Mouse (Mus musculus): ENCODE results near the gene Maml2. TPM values are rescaled to one million over a fixed set of nuclear protein-coding genes. Genes with fewer than 3 reads are reported as not detected.

Maml2 gene
- polyA plus RNA-seq, 1 experiment, result 5.5 TPM

DNA sequence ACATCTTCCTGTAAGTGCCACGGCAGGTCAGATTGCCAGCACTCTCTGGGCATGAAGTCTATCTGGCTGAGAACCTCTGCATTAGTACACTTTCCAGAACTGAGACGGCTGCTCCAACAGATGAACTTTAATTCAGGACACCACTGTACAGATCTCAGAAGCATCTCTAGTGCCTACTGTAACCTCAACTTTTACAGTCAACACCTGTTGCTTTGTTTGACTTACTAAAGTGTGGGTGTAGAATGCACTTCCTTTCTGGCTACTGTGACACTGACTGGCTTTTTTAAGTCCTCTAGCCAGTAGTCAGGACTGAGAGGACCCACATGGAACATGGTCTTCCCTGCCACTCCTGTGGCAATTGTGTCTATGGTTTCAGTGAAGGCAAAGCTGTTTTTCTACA, 25.3 kb downstream of the Maml2 start:
- H3K4me3 ChIP-seq (ENCODE audit: insufficient read depth, low read length), result no peak overlapping the region

GRCm38 (mm10) chr9:13323612-13324011, 25.9 kb downstream of the Maml2 start:
- Histone ChIP-seq H3K4me1 (ENCODE audit: control insufficient read depth, insufficient read depth, low read length) (no peaks in the 10 kb centered on the region), H3K4me3 (ENCODE audit: insufficient read depth, low read length) (no peak overlapping the region), H3K27ac (ENCODE audit: insufficient read depth, low read length) (peak overlapping the region; percentile 83)
- TF ChIP-seq POLR2A (IDR thresholded peaks at IDR 0.05; ENCODE audit: extremely low read depth, insufficient read depth, low read length) (no peak), CTCF (IDR thresholded peaks at IDR 0.05; ENCODE audit: extremely low read depth, insufficient read depth, low read length) (no peak)

More for the DNA sequence above, 25.3 kb downstream of the Maml2 start:
- no peak for TF ChIP-seq POLR2A (IDR thresholded peaks at IDR 0.05; ENCODE audit: extremely low read depth, insufficient read depth, low read length)
- no peak for TF ChIP-seq CTCF (IDR thresholded peaks at IDR 0.05; ENCODE audit: extremely low read depth, insufficient read depth, low read length)
- H3K27ac ChIP-seq (ENCODE audit: insufficient read depth, low read length), result peak overlapping the region; percentile 83
- H3K4me1 ChIP-seq (ENCODE audit: control insufficient read depth, insufficient read depth, low read length), result no peaks in the 10 kb centered on the region

DNA sequence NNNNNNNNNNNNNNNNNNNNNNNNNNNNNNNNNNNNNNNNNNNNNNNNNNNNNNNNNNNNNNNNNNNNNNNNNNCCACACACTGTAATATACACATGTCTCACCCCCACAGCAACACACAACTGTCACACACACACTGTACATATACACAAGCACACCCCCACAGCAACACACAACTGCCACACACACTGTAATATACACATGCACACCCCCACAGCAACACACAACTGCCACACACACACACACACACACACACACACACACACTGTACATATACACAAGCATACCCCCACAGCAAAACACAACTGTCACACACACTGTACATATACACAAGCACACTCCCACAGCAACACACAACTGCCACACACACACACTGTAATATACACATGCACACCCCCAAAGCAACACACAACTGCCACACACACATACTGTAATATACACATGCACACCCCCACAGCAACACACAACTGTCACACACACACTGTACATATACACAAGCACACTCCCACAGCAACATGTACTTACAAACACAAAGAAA, 116.5 kb downstream of the Maml2 start:
- no peak overlapping the region for H3K4me3 ChIP-seq (ENCODE audit: insufficient read depth, low read length)
- H3K4me1 ChIP-seq (ENCODE audit: control insufficient read depth, insufficient read depth, low read length), result no peaks in the 10 kb centered on the region
- TF ChIP-seq POLR2A (IDR thresholded peaks at IDR 0.05; ENCODE audit: extremely low read depth, insufficient read depth, low read length), result no peak
- no peak for TF ChIP-seq CTCF (IDR thresholded peaks at IDR 0.05; ENCODE audit: extremely low read depth, insufficient read depth, low read length)
- no peak overlapping the region for H3K27ac ChIP-seq (ENCODE audit: insufficient read depth, low read length)

- Histone ChIP-seq H3K27ac (ENCODE audit: insufficient read depth, low read length) (peak overlapping the region; percentile 72), H3K4me1 (ENCODE audit: control insufficient read depth, insufficient read depth, low read length) (no peaks in the 10 kb centered on the region), H3K4me3 (ENCODE audit: insufficient read depth, low read length) (no peak overlapping the region)
- TF ChIP-seq POLR2A (IDR thresholded peaks at IDR 0.05; ENCODE audit: extremely low read depth, insufficient read depth, low read length) (no peak), CTCF (IDR thresholded peaks at IDR 0.05; ENCODE audit: extremely low read depth, insufficient read depth, low read length) (no peak)
Measured at GRCm38 (mm10) chr9:13425031-13425940, 127.5 kb downstream of the Maml2 start.

DNA sequence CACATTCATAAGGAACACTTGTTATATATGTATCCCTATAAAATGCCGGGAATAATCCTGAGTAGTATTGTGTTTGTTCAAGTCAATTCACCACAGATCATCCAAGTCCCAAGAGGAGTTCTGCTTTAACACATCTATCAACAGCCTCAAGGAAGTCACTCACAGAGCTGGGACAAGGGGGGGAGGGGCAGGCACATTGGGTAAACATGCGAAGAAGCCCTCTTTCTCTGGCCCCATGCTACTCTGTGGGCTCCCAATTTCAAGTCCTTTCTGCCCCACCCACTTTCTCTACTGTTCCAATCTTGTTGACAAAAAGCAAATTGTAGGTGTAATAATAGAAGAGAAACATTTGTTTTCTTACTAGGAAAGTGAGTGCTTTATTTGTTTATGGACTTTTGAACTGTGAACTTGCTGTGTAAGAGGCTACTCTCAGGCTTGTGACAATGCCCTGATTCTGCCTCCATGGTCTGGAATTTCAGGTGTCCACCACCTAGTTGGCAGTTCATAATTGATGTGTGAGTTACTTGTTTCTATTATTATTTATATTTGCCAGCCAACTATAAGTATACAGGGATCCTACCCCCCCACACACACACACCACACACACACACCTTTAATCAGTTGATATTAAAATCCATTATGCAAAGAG, 131.8 kb downstream of the Maml2 start:
- no peak overlapping the region for H3K27ac ChIP-seq (ENCODE audit: insufficient read depth, low read length)
- H3K4me1 ChIP-seq (ENCODE audit: control insufficient read depth, insufficient read depth, low read length), result no peaks in the 10 kb centered on the region
- no peak for TF ChIP-seq CTCF (IDR thresholded peaks at IDR 0.05; ENCODE audit: extremely low read depth, insufficient read depth, low read length)
- TF ChIP-seq POLR2A (IDR thresholded peaks at IDR 0.05; ENCODE audit: extremely low read depth, insufficient read depth, low read length), result no peak
- H3K4me3 ChIP-seq (ENCODE audit: insufficient read depth, low read length), result no peak overlapping the region

DNA sequence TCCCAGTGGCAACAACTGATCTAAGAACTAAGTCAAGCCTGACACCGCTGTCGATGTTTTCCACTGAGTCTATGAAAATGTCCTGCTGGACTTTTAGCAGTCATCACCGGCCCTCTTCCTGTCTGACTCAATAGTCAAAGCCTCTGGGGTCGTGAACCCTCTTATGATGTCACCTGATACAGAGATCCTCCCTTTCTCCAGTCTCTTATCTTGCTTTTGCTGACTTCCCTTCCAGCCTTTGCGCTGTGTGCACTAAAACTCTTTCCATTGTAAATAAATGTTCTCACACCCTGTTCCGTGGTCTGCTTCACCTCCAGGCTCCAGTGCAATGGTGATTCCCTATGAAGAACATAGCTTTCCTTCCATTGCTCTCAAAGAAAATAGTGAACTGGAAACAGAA, 132.5 kb downstream of the Maml2 start:
- Histone ChIP-seq H3K4me3 (ENCODE audit: insufficient read depth, low read length) (no peak overlapping the region), H3K27ac (ENCODE audit: insufficient read depth, low read length) (no peak overlapping the region), H3K4me1 (ENCODE audit: control insufficient read depth, insufficient read depth, low read length) (no peaks in the 10 kb centered on the region)
- TF ChIP-seq POLR2A (IDR thresholded peaks at IDR 0.05; ENCODE audit: extremely low read depth, insufficient read depth, low read length) (no peak), CTCF (IDR thresholded peaks at IDR 0.05; ENCODE audit: extremely low read depth, insufficient read depth, low read length) (no peak)

DNA sequence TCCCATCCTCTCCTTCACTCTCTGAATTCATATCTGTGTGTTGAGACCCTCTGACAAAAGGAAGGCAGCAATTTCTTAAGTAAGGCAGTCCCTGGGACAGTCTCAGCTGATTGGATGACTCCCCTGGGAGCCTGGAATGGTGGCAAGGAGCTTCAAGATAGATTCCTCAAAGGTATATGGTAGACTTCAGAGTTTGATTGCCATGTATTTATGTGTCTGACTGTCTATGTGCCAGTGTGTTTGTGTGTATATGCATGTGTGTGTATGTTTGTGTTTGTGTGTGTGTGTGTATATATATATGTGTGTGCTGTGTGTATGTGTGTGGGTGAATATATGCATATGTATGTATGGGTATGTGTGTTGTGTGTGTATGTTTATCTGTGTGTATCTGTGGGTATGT, 133.0 kb downstream of the Maml2 start:
- no peak overlapping the region for H3K4me3 ChIP-seq (ENCODE audit: insufficient read depth, low read length)
- H3K4me1 ChIP-seq (ENCODE audit: control insufficient read depth, insufficient read depth, low read length), result no peaks in the 10 kb centered on the region
- H3K27ac ChIP-seq (ENCODE audit: insufficient read depth, low read length), result no peak overlapping the region
- TF ChIP-seq CTCF (IDR thresholded peaks at IDR 0.05; ENCODE audit: extremely low read depth, insufficient read depth, low read length) (no peak), POLR2A (IDR thresholded peaks at IDR 0.05; ENCODE audit: extremely low read depth, insufficient read depth, low read length) (no peak)

- no peak overlapping the region for H3K4me3 ChIP-seq (ENCODE audit: insufficient read depth, low read length)
- TF ChIP-seq POLR2A (IDR thresholded peaks at IDR 0.05; ENCODE audit: extremely low read depth, insufficient read depth, low read length), result no peak
- TF ChIP-seq CTCF (IDR thresholded peaks at IDR 0.05; ENCODE audit: extremely low read depth, insufficient read depth, low read length), result no peak
- H3K4me1 ChIP-seq (ENCODE audit: control insufficient read depth, insufficient read depth, low read length), result no peaks in the 10 kb centered on the region
- H3K27ac ChIP-seq (ENCODE audit: insufficient read depth, low read length), result no peak overlapping the region
Measured at GRCm38 (mm10) chr9:13431646-13432045, 133.9 kb downstream of the Maml2 start.

DNA sequence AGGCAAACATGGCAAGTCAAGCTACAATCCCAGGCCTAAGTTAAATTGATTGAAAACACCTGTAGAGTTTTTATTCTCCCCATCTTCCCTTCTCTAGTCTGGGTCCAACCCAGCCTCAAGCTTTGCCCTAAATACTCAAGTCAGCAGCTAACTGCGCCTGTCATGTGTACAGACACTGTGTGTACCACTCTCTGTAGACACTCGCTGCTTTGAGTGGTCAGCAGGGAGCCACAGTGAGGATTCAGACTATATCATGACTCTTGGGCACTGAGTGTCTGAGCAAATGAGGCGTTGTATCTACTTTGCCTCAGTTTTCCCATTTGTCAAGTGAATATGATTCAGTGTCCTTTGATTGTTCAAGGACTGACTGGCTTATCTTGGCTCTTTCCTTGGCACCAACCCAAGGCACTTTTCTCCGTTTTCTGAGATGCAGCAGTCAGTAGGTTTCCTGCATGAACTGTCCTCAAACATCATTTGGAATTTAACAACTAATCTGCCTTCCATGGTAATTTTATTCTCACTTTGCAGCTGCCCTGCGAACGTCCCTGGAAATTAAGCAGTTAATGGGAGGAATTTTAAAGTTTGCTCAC, 135.8 kb downstream of the Maml2 start:
- no peaks in the 10 kb centered on the region for H3K4me1 ChIP-seq (ENCODE audit: control insufficient read depth, insufficient read depth, low read length)
- H3K4me3 ChIP-seq (ENCODE audit: insufficient read depth, low read length), result no peak overlapping the region
- no peak overlapping the region for H3K27ac ChIP-seq (ENCODE audit: insufficient read depth, low read length)
- TF ChIP-seq CTCF (IDR thresholded peaks at IDR 0.05; ENCODE audit: extremely low read depth, insufficient read depth, low read length) (no peak), POLR2A (IDR thresholded peaks at IDR 0.05; ENCODE audit: extremely low read depth, insufficient read depth, low read length) (no peak)

Data from cortical plate, adult 2 months (tissue).